15 mouse cellular contexts compared by ENCODE assay signal in genomic region chr3:95931471-95931870, GRCm38 (mm10). TPM values are rescaled to one million over a fixed set of nuclear protein-coding genes. Genes with fewer than 3 reads are reported as not detected.
A peak's percentile ranks its signal among the peaks of the same experiment; 100 is the strongest.
DNase-seq lines count a peak whose midpoint lies in the region; ATAC-seq lines count a peak whose summit lies in the region.
"Had no signal": no experiment of that assay in that cellular context is flagged by ENCODE, and none has a peak within 500 bp of the region (broad histone marks: within the 10 kb centered on the region; RNA-seq: fewer than 3 reads in every experiment).

No protein-coding gene starts in this region.

- no peaks in the 10 kb centered on the region for H3K9me3 ChIP-seq in heart, embryonic 10.5 days
- H3K9me3 ChIP-seq in lung, embryonic 15.5 days, result no peaks in the 10 kb centered on the region
- H3K9me3 ChIP-seq in embryonic facial prominence, embryonic 10.5 days, result no peaks in the 10 kb centered on the region
- no peaks in the 10 kb centered on the region for H3K9me3 ChIP-seq in liver, embryonic 13.5 days (replicated peaks)
- H3K9me3 ChIP-seq: stomach, embryonic 15.5 days had no signal

- no peak overlapping the region for H3K27ac ChIP-seq in heart, embryonic 10.5 days
- H3K27ac ChIP-seq in lung, embryonic 15.5 days, result no peak overlapping the region
- no peak overlapping the region for H3K27ac ChIP-seq in embryonic facial prominence, embryonic 10.5 days (replicated peaks)
- no peak overlapping the region for H3K27ac ChIP-seq in liver, embryonic 13.5 days
- H3K27ac ChIP-seq: hindbrain, embryonic 14.5 days; stomach, embryonic 15.5 days had no signal

- intact Hi-C loops in gastrocnemius, postnatal 36 days (cut with DNase I), result no loop called here

- no peak overlapping the region for H3K9ac ChIP-seq in lung, embryonic 15.5 days
- H3K9ac ChIP-seq in liver, embryonic 13.5 days, result peak overlapping the region; percentile 99
- H3K9ac ChIP-seq: hindbrain, embryonic 14.5 days; stomach, embryonic 15.5 days had no signal

- H3K4me1 ChIP-seq in heart, embryonic 10.5 days, result peaks cover 15% of the 10 kb centered on the region
- peaks cover 17% of the 10 kb centered on the region for H3K4me1 ChIP-seq in lung, embryonic 15.5 days
- peaks cover 19% of the 10 kb centered on the region for H3K4me1 ChIP-seq in embryonic facial prominence, embryonic 10.5 days
- peaks cover 40% of the 10 kb centered on the region for H3K4me1 ChIP-seq in liver, embryonic 13.5 days (replicated peaks)

- peaks cover 30% of the 10 kb centered on the region for H3K36me3 ChIP-seq in heart, embryonic 10.5 days
- peaks cover 26% of the 10 kb centered on the region for H3K36me3 ChIP-seq in lung, embryonic 15.5 days
- H3K36me3 ChIP-seq in embryonic facial prominence, embryonic 10.5 days (replicated peaks), result peaks cover 43% of the 10 kb centered on the region
- peaks cover 34% of the 10 kb centered on the region for H3K36me3 ChIP-seq in liver, embryonic 13.5 days

- ATAC-seq in lung, embryonic 15.5 days (ENCODE audit: borderline replicate concordance, extremely low read depth, low FRiP score, low TSS enrichment), result no peak
- no peak for ATAC-seq in liver, embryonic 13.5 days (ENCODE audit: low read depth)

- 91% methylated on average over 1 of the region's 1 CpGs for WGBS in heart, embryonic 10.5 days
- 89% methylated on average over 1 of the region's 1 CpGs for WGBS in lung, embryonic 15.5 days
- WGBS in embryonic facial prominence, embryonic 10.5 days, result 93% methylated on average over 1 of the region's 1 CpGs
- WGBS in liver, embryonic 13.5 days (ENCODE audit: insufficient replicate concordance), result 81% methylated on average over 1 of the region's 1 CpGs

- H3K4me3 ChIP-seq in heart, embryonic 10.5 days, result 0 out of 2 replicates have a peak overlapping the region, but pooled peaks have one; percentile 83
- H3K4me3 ChIP-seq in lung, embryonic 15.5 days, result peak overlapping the region; percentile 74; the same call in 1 of the 2 replicates
- H3K4me3 ChIP-seq in embryonic facial prominence, embryonic 10.5 days, result peak overlapping the region; percentile 89; the same call in 1 of the 2 replicates
- H3K4me3 ChIP-seq in liver, embryonic 13.5 days (replicated peaks), result peak overlapping the region; percentile 97

- no peak for DNase-seq in heart, embryonic 10.5 days (ENCODE audit: low spot score)
- no peak for DNase-seq in heart, adult 18-20 months
- no peak for DNase-seq in lung, postnatal 4 days
- no peak for DNase-seq in embryonic facial prominence, embryonic 10.5 days (ENCODE audit: low spot score)
- DNase-seq in liver, embryonic 13.5 days, result no peak
- DNase-seq in gastrocnemius, postnatal 36 days, result no peak
- no peak for DNase-seq in adrenal gland, adult 2 months
- DNase-seq: cerebellum, postnatal 10 days; kidney, adult 18-20 months; lung, postnatal 10 days; thymus, postnatal 25 days had no signal

- H3K4me2 ChIP-seq in lung, embryonic 15.5 days, result no peak overlapping the region
- peak overlapping the region; percentile 85 for H3K4me2 ChIP-seq in liver, embryonic 13.5 days

- no peaks in the 10 kb centered on the region for H3K27me3 ChIP-seq in heart, embryonic 10.5 days (ENCODE audit: insufficient read depth, poor library complexity, severe bottlenecking)
- no peaks in the 10 kb centered on the region for H3K27me3 ChIP-seq in lung, embryonic 15.5 days
- H3K27me3 ChIP-seq in embryonic facial prominence, embryonic 10.5 days (replicated peaks; ENCODE audit: low read depth, poor library complexity, severe bottlenecking), result no peaks in the 10 kb centered on the region
- H3K27me3 ChIP-seq in liver, embryonic 13.5 days, result no peaks in the 10 kb centered on the region
- H3K27me3 ChIP-seq: stomach, embryonic 15.5 days had no signal

RNA-seq across cellular contexts. Expression of gene Anp32e, which starts 2.4 kb away (rescaled TPM):
- 209 and 212 TPM in 2 replicates for polyA plus RNA-seq in heart, embryonic 10.5 days (2016; fragmentation: Nextera tagmentation; extraction: Ambion mirVana)
- 10 to 100 TPM; 87.2 to 89.3 TPM for total RNA-seq in heart, adult 18-20 months (2021)
- 222 and 233 TPM in 2 replicates for polyA plus RNA-seq in lung, embryonic 15.5 days (2015; fragmentation: Nextera tagmentation; extraction: Ambion mirVana)
- 369 and 371 TPM in 2 replicates for polyA plus RNA-seq in embryonic facial prominence, embryonic 10.5 days (2016; fragmentation: Nextera tagmentation; extraction: Ambion mirVana)
- polyA plus RNA-seq in liver, embryonic 13.5 days (2015; fragmentation: Nextera tagmentation; extraction: Ambion mirVana), result 163 and 218 TPM in 2 replicates
- 10 to 100 TPM; 67.1 to 71.1 TPM for total RNA-seq in gastrocnemius, postnatal 36 days (2021)
- 10 to 100 TPM; 81.0 to 98.6 TPM for total RNA-seq in adrenal gland, adult 2 months (2021)
- polyA plus RNA-seq in adrenal gland, adult 2 months (2012; rRNA removed), result 5.8 and 7.4 TPM in 2 replicates

RNA-seq across cellular contexts. Expression of gene Car14, which starts 27.0 kb away (rescaled TPM):
- 47.2 and 68.0 TPM in 2 replicates for polyA plus RNA-seq in heart, embryonic 10.5 days (2016; fragmentation: Nextera tagmentation; extraction: Ambion mirVana)
- total RNA-seq in heart, adult 18-20 months (2021), result 100 to 1,000 TPM; 137 to 170 TPM
- 11.6 and 11.9 TPM in 2 replicates for polyA plus RNA-seq in lung, embryonic 15.5 days (2015; fragmentation: Nextera tagmentation; extraction: Ambion mirVana)
- polyA plus RNA-seq in embryonic facial prominence, embryonic 10.5 days (2016; fragmentation: Nextera tagmentation; extraction: Ambion mirVana), result 120 and 133 TPM in 2 replicates
- 10.3 and 10.8 TPM in 2 replicates for polyA plus RNA-seq in liver, embryonic 13.5 days (2015; fragmentation: Nextera tagmentation; extraction: Ambion mirVana)
- total RNA-seq in gastrocnemius, postnatal 36 days (2021), result 10 to 100 TPM; 71.9 to 92.1 TPM
- total RNA-seq in adrenal gland, adult 2 months (2021), result 1 to 10 TPM; 1.7 to 7.3 TPM
- 1.0 and 1.2 TPM in 2 replicates for polyA plus RNA-seq in adrenal gland, adult 2 months (2012; rRNA removed)
- total RNA-seq: monocyte, adult 5-6 weeks had no signal

RNA-seq across cellular contexts. Expression of gene Aph1a, which starts 37.7 kb away (rescaled TPM):
- polyA plus RNA-seq in heart, embryonic 10.5 days (2016; fragmentation: Nextera tagmentation; extraction: Ambion mirVana), result 30.4 and 39.4 TPM in 2 replicates
- 100 to 1,000 TPM; 109 to 125 TPM for total RNA-seq in heart, adult 18-20 months (2021)
- polyA plus RNA-seq in lung, embryonic 15.5 days (2015; fragmentation: Nextera tagmentation; extraction: Ambion mirVana), result 37.9 and 47.4 TPM in 2 replicates
- 33.4 and 36.1 TPM in 2 replicates for polyA plus RNA-seq in embryonic facial prominence, embryonic 10.5 days (2016; fragmentation: Nextera tagmentation; extraction: Ambion mirVana)
- 17.1 and 18.5 TPM in 2 replicates for polyA plus RNA-seq in liver, embryonic 13.5 days (2015; fragmentation: Nextera tagmentation; extraction: Ambion mirVana)
- total RNA-seq in gastrocnemius, postnatal 36 days (2021), result 10 to 100 TPM; 41.7 to 48.0 TPM
- total RNA-seq in adrenal gland, adult 2 months (2021), result 100 to 1,000 TPM in 1 of 2 experiments, 10 to 100 TPM in 1; 76.0 to 135 TPM
- polyA plus RNA-seq in adrenal gland, adult 2 months (2012; rRNA removed), result 789 and 930 TPM in 2 replicates

RNA-seq across cellular contexts. Expression of gene BC028528, which starts 39.7 kb away (rescaled TPM):
- 18.5 and 26.4 TPM in 2 replicates for polyA plus RNA-seq in heart, embryonic 10.5 days (2016; fragmentation: Nextera tagmentation; extraction: Ambion mirVana)
- total RNA-seq in heart, adult 18-20 months (2021), result 1 to 10 TPM; 7.6 to 9.6 TPM
- polyA plus RNA-seq in lung, embryonic 15.5 days (2015; fragmentation: Nextera tagmentation; extraction: Ambion mirVana), result 69.8 and 76.9 TPM in 2 replicates
- polyA plus RNA-seq in embryonic facial prominence, embryonic 10.5 days (2016; fragmentation: Nextera tagmentation; extraction: Ambion mirVana), result 7.6 and 10.2 TPM in 2 replicates
- polyA plus RNA-seq in liver, embryonic 13.5 days (2015; fragmentation: Nextera tagmentation; extraction: Ambion mirVana), result 6.6 and 8.6 TPM in 2 replicates
- 1 to 10 TPM; 1.8 to 4.0 TPM for total RNA-seq in gastrocnemius, postnatal 36 days (2021)
- 10 to 100 TPM; 13.0 to 15.2 TPM for total RNA-seq in adrenal gland, adult 2 months (2021)
- polyA plus RNA-seq in adrenal gland, adult 2 months (2012; rRNA removed), result 1.8 TPM in 2 replicates

RNA-seq across cellular contexts. Expression of gene Ciart, which starts 49.4 kb away (rescaled TPM):
- polyA plus RNA-seq in heart, embryonic 10.5 days (2016; fragmentation: Nextera tagmentation; extraction: Ambion mirVana), result 6.0 and 10.7 TPM in 2 replicates
- total RNA-seq in heart, adult 18-20 months (2021), result 1 to 10 TPM; 5.9 TPM
- 4.9 and 5.2 TPM in 2 replicates for polyA plus RNA-seq in lung, embryonic 15.5 days (2015; fragmentation: Nextera tagmentation; extraction: Ambion mirVana)
- 11.5 and 13.4 TPM in 2 replicates for polyA plus RNA-seq in embryonic facial prominence, embryonic 10.5 days (2016; fragmentation: Nextera tagmentation; extraction: Ambion mirVana)
- polyA plus RNA-seq in liver, embryonic 13.5 days (2015; fragmentation: Nextera tagmentation; extraction: Ambion mirVana), result 0.88 and 1.4 TPM in 2 replicates
- 1 to 10 TPM; 4.4 to 7.9 TPM for total RNA-seq in gastrocnemius, postnatal 36 days (2021)
- total RNA-seq in adrenal gland, adult 2 months (2021), result 1 to 10 TPM; 1.6 to 1.9 TPM
- polyA plus RNA-seq in adrenal gland, adult 2 months (2012; rRNA removed), result 2.4 and 4.0 TPM in 2 replicates

Comparison
In these comparisons a context has a peak if more than half of its experiments do, and no peak if none do; other contexts are left out.
1. RNA of gene Anp32e, which starts 2.4 kb away (polyA plus RNA-seq): 369 to 371 TPM in embryonic facial prominence, embryonic 10.5 days, 222 to 233 TPM in lung, embryonic 15.5 days, 209 to 212 TPM in heart, embryonic 10.5 days and 163 to 218 TPM in liver, embryonic 13.5 days; 5.8 to 7.4 TPM in adrenal gland, adult 2 months; every median in the first group is over 10 times any median in the second.
2. RNA of gene Aph1a, which starts 37.7 kb away (polyA plus RNA-seq): 789 to 930 TPM in adrenal gland, adult 2 months; 37.9 to 47.4 TPM in lung, embryonic 15.5 days, 33.4 to 36.1 TPM in embryonic facial prominence, embryonic 10.5 days, 30.4 to 39.4 TPM in heart, embryonic 10.5 days and 17.1 to 18.5 TPM in liver, embryonic 13.5 days; every median in the first group is over 10 times any median in the second.
3. Peak in every context shown above with its lines, with median percentiles within 50 percentile points of each other: H3K4me3 ChIP-seq.